Mouse (Mus musculus) ES-E14 (cell line): ENCODE measurements around the gene Arhgap17. TPM values are rescaled to one million over a fixed set of nuclear protein-coding genes. Genes with fewer than 3 reads are reported as not detected.

Source experiments
- DNase-seq: peaks from one replicate; pipeline ENCODE4 v3.0.0-alpha.2; 2013; ENCODE audit warnings: low read depth, low spot score
- H3K27ac ChIP-seq: 2 replicates; pipeline ENCODE4 v1.5.1; 2012; ENCODE audit warnings: low read depth, mild to moderate bottlenecking, low read length, moderate library complexity, mixed read lengths; ENCODE audit not compliant: poor library complexity, insufficient read depth, severe bottlenecking
- H3K36me3 ChIP-seq: 2 replicates; pipeline ENCODE4 v1.6.1; 2012; ENCODE audit warnings: mild to moderate bottlenecking, low read length, moderate library complexity, mixed read lengths; ENCODE audit not compliant: control insufficient read depth, poor library complexity, insufficient read depth, severe bottlenecking
- H3K4me1 ChIP-seq, 2 experiments: fragments of 150-350 bp in 1 of 2; sonication (generic) in 1 of 2; 2 replicates each; pipeline ENCODE4 v1.6.1; 2012; ENCODE audit warnings: low read length in 2 of 2, mild to moderate bottlenecking in 1 of 2, mixed read lengths in 1 of 2; ENCODE audit not compliant: control insufficient read depth in 2 of 2, insufficient read depth in 2 of 2, poor library complexity in 1 of 2
- H3K4me3 ChIP-seq, 2 experiments: fragments of 150-350 bp in 1 of 2; sonication (generic) in 1 of 2; 2 replicates each; pipeline ENCODE4 v1.5.1; 2012; ENCODE audit warnings: low read length in 2 of 2, low read depth in 1 of 2, mild to moderate bottlenecking in 1 of 2, mixed read lengths in 1 of 2; ENCODE audit not compliant: insufficient read depth in 1 of 2, poor library complexity in 1 of 2, severe bottlenecking in 1 of 2
- H3K9ac ChIP-seq: 2 replicates; pipeline ENCODE4 v1.6.1; 2012; ENCODE audit warnings: low read depth, mild to moderate bottlenecking, low read length, mixed read lengths; ENCODE audit not compliant: poor library complexity, insufficient read depth, severe bottlenecking
- H3K9me3 ChIP-seq: fragments of 150-350 bp; sonication (generic); 2 replicates; pipeline ENCODE4 v1.6.1; 2012; ENCODE audit warnings: low read depth, mild to moderate bottlenecking, low read length; ENCODE audit not compliant: control insufficient read depth, insufficient read depth
- CHD2 ChIP-seq: IDR thresholded peaks from 2 replicates; pipeline ENCODE4 v1.6.1; 2014; ENCODE audit warnings: mild to moderate bottlenecking, low read depth, low read length, inconsistent platforms
- HCFC1 ChIP-seq: IDR thresholded peaks from 2 replicates; pipeline ENCODE4 v1.6.1; 2012; ENCODE audit warnings: low read length, inconsistent platforms, borderline replicate concordance; ENCODE audit not compliant: insufficient read depth
- MAFK ChIP-seq: IDR thresholded peaks from 2 replicates; pipeline ENCODE4 v1.6.1; 2014; ENCODE audit warnings: mild to moderate bottlenecking, low read depth, low read length, inconsistent platforms; ENCODE audit not compliant: insufficient read depth
- ZC3H11A ChIP-seq: IDR thresholded peaks from 2 replicates; pipeline ENCODE4 v1.6.1; 2012; ENCODE audit warnings: low read depth, mild to moderate bottlenecking, inconsistent platforms, low read length, borderline replicate concordance
- ZNF384 ChIP-seq: IDR thresholded peaks from 2 replicates; pipeline ENCODE4 v1.6.1; 2012; ENCODE audit warnings: low read depth, low read length, inconsistent platforms
- in situ Hi-C, 2 experiments: fragments of 600-800 bp; cut with MboI; formaldehyde crosslinking; loops; one replicate each; pipeline ENCODE4 v1.15.1; 2025; ENCODE audit warnings: low sequenced_read_pairs in 2 of 2, inconsistent platforms in 1 of 2; ENCODE audit not compliant: unreplicated experiment in 2 of 2
- total RNA-seq: library from RNA; depleted of rRNA; stranded (reverse); fragments of 300-350 nt; gene quantifications from 2 replicates; pipeline ENCODE4 v1.2.3, GENCODE M21; 2012; rRNA removed

Gene Arhgap17
- 9.5 and 9.8 TPM in 2 replicates for total RNA-seq

GRCm38 (mm10) chr7:123369759-123370481 is at the start of gene Arhgap17, which contains the start of gene Lcmt1:
Gene Arhgap17, minus strand, starts transcription at chr7:123369915.
Gene Lcmt1, plus strand, starts transcription at chr7:123369784.
- Histone ChIP-seq H3K4me3 (peak within 1 kb of the TSS; percentile 84 to 87), H3K9me3 (no peaks in the 10 kb centered on the region), H3K36me3 (no peaks in the 10 kb centered on the region), H3K4me1 (peaks cover 2 to 5% of the 10 kb centered on the region in 2 experiments; a peak in 3 of 4 replicates), H3K9ac (peak within 1 kb of the TSS; percentile 88), H3K27ac (peak within 1 kb of the TSS; percentile 74)
- TF ChIP-seq ZC3H11A (no peak), HCFC1 (no peak), CHD2 (no peak), MAFK (no peak), ZNF384 (no peak)
- in situ Hi-C loops, result no loop called here
- DNase-seq, result peak; percentile 99

GRCm38 (mm10) chr7:123417661-123418060 is 47.9 kb upstream of the Arhgap17 start:
- in situ Hi-C loops, result no loop called here

GRCm38 (mm10) chr7:123416803-123417202 is 47.1 kb upstream of the Arhgap17 start:
- in situ Hi-C loops, result no loop called here
- H3K36me3 ChIP-seq, result peaks cover 7% of the 10 kb centered on the region
- no peak for DNase-seq

More at GRCm38 (mm10) chr7:123417661-123418060, 47.9 kb upstream of the Arhgap17 start:
- no peaks in the 10 kb centered on the region for H3K9me3 ChIP-seq
- no peak overlapping the region for H3K9ac ChIP-seq
- H3K4me3 ChIP-seq, result no peak overlapping the region
- H3K36me3 ChIP-seq, result peaks cover 7% of the 10 kb centered on the region
- no peaks in the 10 kb centered on the region for H3K4me1 ChIP-seq
- no peak for DNase-seq
- no peak for TF ChIP-seq ZNF384
- no peak for TF ChIP-seq HCFC1
- TF ChIP-seq ZC3H11A, result no peak
- TF ChIP-seq MAFK, result no peak
- TF ChIP-seq CHD2, result no peak
- no peak overlapping the region for H3K27ac ChIP-seq

GRCm38 (mm10) chr7:123412143-123412542 is 42.4 kb upstream of the Arhgap17 start:
- in situ Hi-C loops, result no loop called here
- TF ChIP-seq MAFK (no peak), ZC3H11A (no peak), HCFC1 (no peak), CHD2 (no peak), ZNF384 (no peak)
- Histone ChIP-seq H3K4me1 (no peaks in the 10 kb centered on the region), H3K4me3 (no peak overlapping the region), H3K27ac (no peak overlapping the region), H3K9ac (no peak overlapping the region), H3K9me3 (no peaks in the 10 kb centered on the region), H3K36me3 (peaks cover 3% of the 10 kb centered on the region; the same call in 1 of the 2 replicates)
- no peak for DNase-seq

More at GRCm38 (mm10) chr7:123416803-123417202, 47.1 kb upstream of the Arhgap17 start:
- Histone ChIP-seq H3K9me3 (no peaks in the 10 kb centered on the region), H3K9ac (no peak overlapping the region), H3K4me1 (no peaks in the 10 kb centered on the region), H3K27ac (no peak overlapping the region), H3K4me3 (no peak overlapping the region)
- no peak for TF ChIP-seq ZC3H11A
- TF ChIP-seq ZNF384, result no peak
- no peak for TF ChIP-seq CHD2
- TF ChIP-seq HCFC1, result no peak
- TF ChIP-seq MAFK, result no peak
